Mouse (Mus musculus): ENCODE data around the gene Dnlz. TPM values are rescaled to one million over a fixed set of nuclear protein-coding genes. Genes with fewer than 3 reads are reported as not detected.

Gene Dnlz
- polyA plus RNA-seq (2014; fragmentation: Nextera tagmentation; extraction: Ambion mirVana): 27.7 and 28.3 TPM in 2 replicates

GRCm38 (mm10) chr2:26351358-26352290 is at the start of gene Dnlz:
Gene Dnlz, minus strand, starts transcription at chr2:26352110.
- 2% methylated on average over 62 of the region's 62 CpGs for WGBS
- peaks cover 21% of the 10 kb centered on the region for H3K4me1 ChIP-seq (replicated peaks; ENCODE audit: control insufficient read depth, insufficient read depth, low read length)

GRCm38 (mm10) chr2:26401023-26401422 is 49.1 kb upstream of the Dnlz start:
- Histone ChIP-seq H3K9me3 (ENCODE audit: control insufficient read depth, low read length) (no peaks in the 10 kb centered on the region), H3K27ac (no peak overlapping the region), H3K4me1 (replicated peaks; ENCODE audit: control insufficient read depth, insufficient read depth, low read length) (peaks cover 15% of the 10 kb centered on the region), H3K4me3 (replicated peaks; ENCODE audit: low read length) (no peak overlapping the region), H3K36me3 (replicated peaks; ENCODE audit: control insufficient read depth, insufficient read depth) (peaks cover 63% of the 10 kb centered on the region), H3K4me2 (replicated peaks) (no peak overlapping the region), H3K27me3 (ENCODE audit: control insufficient read depth, insufficient read depth, low read length) (no peaks in the 10 kb centered on the region), H3K9ac (no peak overlapping the region)
- 94% methylated on average over 4 of the region's 4 CpGs for WGBS
- ATAC-seq (ENCODE audit: low FRiP score) (no peak), DNase-seq (ENCODE audit: low spot score) (no peak)

More at GRCm38 (mm10) chr2:26351358-26352290, at the start of gene Dnlz:
- Histone ChIP-seq H3K27ac (peak within 1 kb of the TSS; percentile 90), H3K4me3 (replicated peaks; ENCODE audit: low read length) (peak within 1 kb of the TSS; percentile 68), H3K27me3 (ENCODE audit: control insufficient read depth, insufficient read depth, low read length) (no peaks in the 10 kb centered on the region), H3K36me3 (replicated peaks; ENCODE audit: control insufficient read depth, insufficient read depth) (peaks cover 36% of the 10 kb centered on the region), H3K4me2 (replicated peaks) (peak within 1 kb of the TSS; percentile 76), H3K9ac (peak within 1 kb of the TSS; percentile 98), H3K9me3 (ENCODE audit: control insufficient read depth, low read length) (no peaks in the 10 kb centered on the region)
- DNase-seq (ENCODE audit: low spot score): peak; percentile 93
- ATAC-seq (ENCODE audit: low FRiP score): peak; percentile 85

- peaks cover 8% of the 10 kb centered on the region for H3K4me1 ChIP-seq (replicated peaks; ENCODE audit: control insufficient read depth, insufficient read depth, low read length)
- peaks cover 71% of the 10 kb centered on the region for H3K36me3 ChIP-seq (replicated peaks; ENCODE audit: control insufficient read depth, insufficient read depth)
- no peak for DNase-seq (ENCODE audit: low spot score)
- no peak for ATAC-seq (ENCODE audit: low FRiP score)
- 85% methylated on average over 5 of the region's 5 CpGs for WGBS
- no peaks in the 10 kb centered on the region for H3K9me3 ChIP-seq (ENCODE audit: control insufficient read depth, low read length)
- no peak overlapping the region for H3K27ac ChIP-seq
- no peak overlapping the region for H3K9ac ChIP-seq
- H3K4me2 ChIP-seq (replicated peaks): no peak overlapping the region
- H3K4me3 ChIP-seq (replicated peaks; ENCODE audit: low read length): no peak overlapping the region
- H3K27me3 ChIP-seq (ENCODE audit: control insufficient read depth, insufficient read depth, low read length): no peaks in the 10 kb centered on the region
Measured at GRCm38 (mm10) chr2:26400296-26400695, 48.4 kb upstream of the Dnlz start.

GRCm38 (mm10) chr2:26399647-26400046 is 47.7 kb upstream of the Dnlz start:
- Histone ChIP-seq H3K4me2 (replicated peaks) (no peak overlapping the region), H3K27ac (no peak overlapping the region), H3K9me3 (ENCODE audit: control insufficient read depth, low read length) (no peaks in the 10 kb centered on the region), H3K4me1 (replicated peaks; ENCODE audit: control insufficient read depth, insufficient read depth, low read length) (peaks cover 1% of the 10 kb centered on the region), H3K4me3 (replicated peaks; ENCODE audit: low read length) (no peak overlapping the region), H3K36me3 (replicated peaks; ENCODE audit: control insufficient read depth, insufficient read depth) (peaks cover 77% of the 10 kb centered on the region), H3K9ac (no peak overlapping the region), H3K27me3 (ENCODE audit: control insufficient read depth, insufficient read depth, low read length) (no peaks in the 10 kb centered on the region)
- ATAC-seq (ENCODE audit: low FRiP score): no peak
- WGBS: 86% methylated on average over 5 of the region's 5 CpGs
- no peak for DNase-seq (ENCODE audit: low spot score)

GRCm38 (mm10) chr2:26398978-26399377 is 47.1 kb upstream of the Dnlz start:
- ATAC-seq (ENCODE audit: low FRiP score): no peak
- 90% methylated on average over 8 of the region's 8 CpGs for WGBS

GRCm38 (mm10) chr2:26391617-26392016 is 39.7 kb upstream of the Dnlz start:
- peaks cover 23% of the 10 kb centered on the region for H3K4me1 ChIP-seq (replicated peaks; ENCODE audit: control insufficient read depth, insufficient read depth, low read length)
- no peak overlapping the region for H3K4me3 ChIP-seq (replicated peaks; ENCODE audit: low read length)
- no peak overlapping the region for H3K27ac ChIP-seq
- 95% methylated on average over 6 of the region's 6 CpGs for WGBS
- ATAC-seq (ENCODE audit: low FRiP score) (no peak), DNase-seq (ENCODE audit: low spot score) (no peak)
- H3K36me3 ChIP-seq (replicated peaks; ENCODE audit: control insufficient read depth, insufficient read depth): peaks cover 77% of the 10 kb centered on the region
- no peak overlapping the region for H3K4me2 ChIP-seq (replicated peaks)
- no peaks in the 10 kb centered on the region for H3K9me3 ChIP-seq (ENCODE audit: control insufficient read depth, low read length)
- no peak overlapping the region for H3K9ac ChIP-seq
- H3K27me3 ChIP-seq (ENCODE audit: control insufficient read depth, insufficient read depth, low read length): no peaks in the 10 kb centered on the region

More at GRCm38 (mm10) chr2:26398978-26399377, 47.1 kb upstream of the Dnlz start:
- Histone ChIP-seq H3K36me3 (replicated peaks; ENCODE audit: control insufficient read depth, insufficient read depth) (peaks cover 84% of the 10 kb centered on the region), H3K27ac (no peak overlapping the region), H3K4me1 (replicated peaks; ENCODE audit: control insufficient read depth, insufficient read depth, low read length) (no peaks in the 10 kb centered on the region), H3K4me3 (replicated peaks; ENCODE audit: low read length) (no peak overlapping the region), H3K27me3 (ENCODE audit: control insufficient read depth, insufficient read depth, low read length) (no peaks in the 10 kb centered on the region), H3K4me2 (replicated peaks) (no peak overlapping the region), H3K9me3 (ENCODE audit: control insufficient read depth, low read length) (no peaks in the 10 kb centered on the region), H3K9ac (no peak overlapping the region)
- no peak for DNase-seq (ENCODE audit: low spot score)

- H3K36me3 ChIP-seq (replicated peaks; ENCODE audit: control insufficient read depth, insufficient read depth): peaks cover 77% of the 10 kb centered on the region
- H3K9me3 ChIP-seq (ENCODE audit: control insufficient read depth, low read length): no peaks in the 10 kb centered on the region
- DNase-seq (ENCODE audit: low spot score) (no peak), ATAC-seq (ENCODE audit: low FRiP score) (no peak)
- no peak overlapping the region for H3K9ac ChIP-seq
- no peaks in the 10 kb centered on the region for H3K27me3 ChIP-seq (ENCODE audit: control insufficient read depth, insufficient read depth, low read length)
- H3K4me1 ChIP-seq (replicated peaks; ENCODE audit: control insufficient read depth, insufficient read depth, low read length): peaks cover 23% of the 10 kb centered on the region
- H3K27ac ChIP-seq: no peak overlapping the region
- no peak overlapping the region; the same call in 1 of the 2 replicates for H3K4me2 ChIP-seq (replicated peaks)
- 86% methylated on average over 3 of the region's 3 CpGs for WGBS
- H3K4me3 ChIP-seq (replicated peaks; ENCODE audit: low read length): no peak overlapping the region
Measured at GRCm38 (mm10) chr2:26390954-26391353, 39.0 kb upstream of the Dnlz start.

- peak within 1 kb of the TSS; percentile 75 for H3K27ac ChIP-seq
- under 1% methylated on average over 60 of the region's 60 CpGs for WGBS
- no peaks in the 10 kb centered on the region for H3K27me3 ChIP-seq (ENCODE audit: control insufficient read depth, insufficient read depth, low read length)
- H3K9ac ChIP-seq: peak within 1 kb of the TSS; percentile 96
- H3K4me1 ChIP-seq (replicated peaks; ENCODE audit: control insufficient read depth, insufficient read depth, low read length): peaks cover 23% of the 10 kb centered on the region
- H3K4me2 ChIP-seq (replicated peaks): peak within 1 kb of the TSS; percentile 96
- peak within 1 kb of the TSS; percentile 98 for H3K4me3 ChIP-seq (replicated peaks; ENCODE audit: low read length)
- peak; percentile 90 for DNase-seq (ENCODE audit: low spot score)
- ATAC-seq (ENCODE audit: low FRiP score): peak; percentile 92
- H3K36me3 ChIP-seq (replicated peaks; ENCODE audit: control insufficient read depth, insufficient read depth): peaks cover 77% of the 10 kb centered on the region
- no peaks in the 10 kb centered on the region for H3K9me3 ChIP-seq (ENCODE audit: control insufficient read depth, low read length)
Measured at GRCm38 (mm10) chr2:26389154-26389690, 37.3 kb upstream of the Dnlz start, which contains the start of the genes Entr1 and Pmpca. Gene Entr1, minus strand, starts transcription at chr2:26389316. Gene Pmpca, plus strand, starts transcription at chr2:26389339.

- WGBS: 0% methylated on average over 32 of the region's 45 CpGs
- no peaks in the 10 kb centered on the region for H3K9me3 ChIP-seq (ENCODE audit: control insufficient read depth, low read length)
- ATAC-seq (ENCODE audit: low FRiP score): peak; percentile 54
- H3K4me2 ChIP-seq (replicated peaks): peak overlapping the region; percentile 96
- no peak for DNase-seq (ENCODE audit: low spot score)
- peak overlapping the region; percentile 75 for H3K27ac ChIP-seq
- peaks cover 77% of the 10 kb centered on the region for H3K36me3 ChIP-seq (replicated peaks; ENCODE audit: control insufficient read depth, insufficient read depth)
- H3K9ac ChIP-seq: peak overlapping the region; percentile 96
- peaks cover 23% of the 10 kb centered on the region for H3K4me1 ChIP-seq (replicated peaks; ENCODE audit: control insufficient read depth, insufficient read depth, low read length)
- peak overlapping the region; percentile 98 for H3K4me3 ChIP-seq (replicated peaks; ENCODE audit: low read length)
- no peaks in the 10 kb centered on the region for H3K27me3 ChIP-seq (ENCODE audit: control insufficient read depth, insufficient read depth, low read length)
Measured at GRCm38 (mm10) chr2:26388682-26389153, 36.8 kb upstream of the Dnlz start.

All from hindbrain, embryonic 14.5 days (tissue).